Mouse (Mus musculus): ENCODE measurements around the gene Kcnj11. TPM values are rescaled to one million over a fixed set of nuclear protein-coding genes. Genes with fewer than 3 reads are reported as not detected.

Gene Kcnj11
- polyA plus RNA-seq, 1 experiment = not detected

GRCm38 (mm10) chr7:46060688-46061087 is 39.9 kb downstream of the Kcnj11 start:
- TF ChIP-seq CTCF (IDR thresholded peaks at IDR 0.05; ENCODE audit: borderline replicate concordance, insufficient read depth, low read length) (no peak), POLR2A (IDR thresholded peaks at IDR 0.05; ENCODE audit: low read depth, low read length) (no peak)
- no peaks in the 10 kb centered on the region for H3K4me1 ChIP-seq (ENCODE audit: control insufficient read depth, insufficient read depth, low read length)
- no peak overlapping the region for H3K27ac ChIP-seq (ENCODE audit: insufficient read depth, low read length)
- H3K4me3 ChIP-seq (ENCODE audit: insufficient read depth, low read length) = no peak overlapping the region

GRCm38 (mm10) chr7:46058882-46059281 is 41.7 kb downstream of the Kcnj11 start:
- Histone ChIP-seq H3K4me1 (ENCODE audit: control insufficient read depth, insufficient read depth, low read length) (no peaks in the 10 kb centered on the region), H3K27ac (ENCODE audit: insufficient read depth, low read length) (no peak overlapping the region), H3K4me3 (ENCODE audit: insufficient read depth, low read length) (no peak overlapping the region)
- TF ChIP-seq CTCF (IDR thresholded peaks at IDR 0.05; ENCODE audit: borderline replicate concordance, insufficient read depth, low read length) (no peak), POLR2A (IDR thresholded peaks at IDR 0.05; ENCODE audit: low read depth, low read length) (no peak)

GRCm38 (mm10) chr7:46053566-46053965 is 47.0 kb downstream of the Kcnj11 start:
- Histone ChIP-seq H3K27ac (ENCODE audit: insufficient read depth, low read length) (no peak overlapping the region), H3K4me1 (ENCODE audit: control insufficient read depth, insufficient read depth, low read length) (no peaks in the 10 kb centered on the region), H3K4me3 (ENCODE audit: insufficient read depth, low read length) (no peak overlapping the region)
- TF ChIP-seq POLR2A (IDR thresholded peaks at IDR 0.05; ENCODE audit: low read depth, low read length) (no peak), CTCF (IDR thresholded peaks at IDR 0.05; ENCODE audit: borderline replicate concordance, insufficient read depth, low read length) (no peak)

GRCm38 (mm10) chr7:46052161-46052821 is 48.3 kb downstream of the Kcnj11 start:
- H3K27ac ChIP-seq (ENCODE audit: insufficient read depth, low read length) = no peak overlapping the region
- TF ChIP-seq CTCF (IDR thresholded peaks at IDR 0.05; ENCODE audit: borderline replicate concordance, insufficient read depth, low read length) (no peak), POLR2A (IDR thresholded peaks at IDR 0.05; ENCODE audit: low read depth, low read length) (no peak)
- no peaks in the 10 kb centered on the region for H3K4me1 ChIP-seq (ENCODE audit: control insufficient read depth, insufficient read depth, low read length)
- H3K4me3 ChIP-seq (ENCODE audit: insufficient read depth, low read length) = no peak overlapping the region

- TF ChIP-seq POLR2A (IDR thresholded peaks at IDR 0.05; ENCODE audit: low read depth, low read length) = no peak
- no peak for TF ChIP-seq CTCF (IDR thresholded peaks at IDR 0.05; ENCODE audit: borderline replicate concordance, insufficient read depth, low read length)
- no peaks in the 10 kb centered on the region for H3K4me1 ChIP-seq (ENCODE audit: control insufficient read depth, insufficient read depth, low read length)
- no peak overlapping the region for H3K27ac ChIP-seq (ENCODE audit: insufficient read depth, low read length)
- H3K4me3 ChIP-seq (ENCODE audit: insufficient read depth, low read length) = no peak overlapping the region
These were observed 50.6 kb downstream of the Kcnj11 start for GRCm38 (mm10) chr7:46049981-46050380.

GRCm38 (mm10) chr7:46047873-46048562 is 52.5 kb downstream of the Kcnj11 start:
- H3K4me3 ChIP-seq (ENCODE audit: insufficient read depth, low read length) = no peak overlapping the region
- no peaks in the 10 kb centered on the region for H3K4me1 ChIP-seq (ENCODE audit: control insufficient read depth, insufficient read depth, low read length)
- TF ChIP-seq POLR2A (IDR thresholded peaks at IDR 0.05; ENCODE audit: low read depth, low read length) (no peak), CTCF (IDR thresholded peaks at IDR 0.05; ENCODE audit: borderline replicate concordance, insufficient read depth, low read length) (no peak)
- no peak overlapping the region for H3K27ac ChIP-seq (ENCODE audit: insufficient read depth, low read length)

- Histone ChIP-seq H3K4me3 (ENCODE audit: insufficient read depth, low read length) (no peak overlapping the region), H3K27ac (ENCODE audit: insufficient read depth, low read length) (no peak overlapping the region), H3K4me1 (ENCODE audit: control insufficient read depth, insufficient read depth, low read length) (no peaks in the 10 kb centered on the region)
- TF ChIP-seq POLR2A (IDR thresholded peaks at IDR 0.05; ENCODE audit: low read depth, low read length) (no peak), CTCF (IDR thresholded peaks at IDR 0.05; ENCODE audit: borderline replicate concordance, insufficient read depth, low read length) (no peak)
These were observed 54.7 kb downstream of the Kcnj11 start for GRCm38 (mm10) chr7:46045882-46046281.

GRCm38 (mm10) chr7:46044106-46044505 is 56.5 kb downstream of the Kcnj11 start:
- Histone ChIP-seq H3K27ac (ENCODE audit: insufficient read depth, low read length) (no peak overlapping the region), H3K4me1 (ENCODE audit: control insufficient read depth, insufficient read depth, low read length) (no peaks in the 10 kb centered on the region), H3K4me3 (ENCODE audit: insufficient read depth, low read length) (no peak overlapping the region)
- TF ChIP-seq CTCF (IDR thresholded peaks at IDR 0.05; ENCODE audit: borderline replicate concordance, insufficient read depth, low read length) (no peak), POLR2A (IDR thresholded peaks at IDR 0.05; ENCODE audit: low read depth, low read length) (no peak)

Other genes starting within 250 kb of the Kcnj11 start
- gene Kdelr1, start 228.0 kb downstream of the Kcnj11 start, polyA plus RNA-seq (2011; ENCODE audit: insufficient read length, low read depth, missing spikeins) = 283 and 303 TPM in 2 replicates
- 1.8 and 2.1 TPM in 2 replicates for gene Grin2d, start 222.4 kb downstream of the Kcnj11 start, polyA plus RNA-seq (2011; ENCODE audit: insufficient read length, low read depth, missing spikeins)
- gene Syngr4, start 204.1 kb downstream of the Kcnj11 start, polyA plus RNA-seq (2011; ENCODE audit: insufficient read length, low read depth, missing spikeins) = not detected in 2 replicates
- 18.0 and 21.2 TPM in 2 replicates for gene Tmem143, start 203.8 kb downstream of the Kcnj11 start, polyA plus RNA-seq (2011; ENCODE audit: insufficient read length, low read depth, missing spikeins)
- gene Emp3, start 179.4 kb downstream of the Kcnj11 start, polyA plus RNA-seq (2011; ENCODE audit: insufficient read length, low read depth, missing spikeins) = 373 and 394 TPM in 2 replicates
- gene Ccdc114, start 176.7 kb downstream of the Kcnj11 start, polyA plus RNA-seq (2011; ENCODE audit: insufficient read length, low read depth, missing spikeins) = 0.73 and 1.1 TPM in 2 replicates
- 0.14 TPM in 1 of 2 replicates, not detected in the other for gene Abcc6, start 70.5 kb downstream of the Kcnj11 start, polyA plus RNA-seq (2011; ENCODE audit: insufficient read length, low read depth, missing spikeins)
- 52.2 and 80.0 TPM in 2 replicates for gene Nomo1, start 67.1 kb downstream of the Kcnj11 start, polyA plus RNA-seq (2011; ENCODE audit: insufficient read length, low read depth, missing spikeins)
- gene Abcc8, start 79.3 kb upstream of the Kcnj11 start, polyA plus RNA-seq (2011; ENCODE audit: insufficient read length, low read depth, missing spikeins) = not detected in 2 replicates
- not detected in 2 replicates for gene Ush1c, start 137.7 kb upstream of the Kcnj11 start, polyA plus RNA-seq (2011; ENCODE audit: insufficient read length, low read depth, missing spikeins)
- not detected in 2 replicates for gene Otog, start 140.2 kb upstream of the Kcnj11 start, polyA plus RNA-seq (2011; ENCODE audit: insufficient read length, low read depth, missing spikeins)